Mouse (Mus musculus) thymus, postnatal 25 days (tissue): ENCODE measurements around the gene Gm614.

Experiments used
- DNase-seq: peaks from one replicate; pipeline ENCODE4 v3.0.0; 2022

Gene Gm614

GRCm38 (mm10) chrX:101256603-101257002 lies 7.2 kb downstream of the Gm614 start:
- DNase-seq, result peak; percentile 70

- no peak for DNase-seq
These were observed 9.1 kb downstream of the Gm614 start for GRCm38 (mm10) chrX:101254740-101255139.

- peak; percentile 87 for DNase-seq
These were observed 9.7 kb downstream of the Gm614 start, which contains the start of gene Foxo4 for GRCm38 (mm10) chrX:101253952-101254729. Gene Foxo4, plus strand, starts transcription at chrX:101254528.

GRCm38 (mm10) chrX:101245011-101245410 lies 18.8 kb downstream of the Gm614 start:
- DNase-seq, result no peak

- DNase-seq, result no peak
These were observed 41.0 kb downstream of the Gm614 start for GRCm38 (mm10) chrX:101222796-101223162.

GRCm38 (mm10) chrX:101221834-101222795 lies 41.7 kb downstream of the Gm614 start, which contains the start of gene Snx12:
Gene Snx12, minus strand, starts transcription at chrX:101222563.
- peak; percentile 89 for DNase-seq
